Mouse (Mus musculus): ENCODE results near the gene Fbxo6. TPM values are rescaled to one million over a fixed set of nuclear protein-coding genes. Genes with fewer than 3 reads are reported as not detected.
"Not testable (repeated sequence)": the region's sequence is repeated elsewhere in the genome, so short reads cannot be mapped to it uniquely, and the experiment has no call there.

Fbxo6 gene
- polyA plus RNA-seq, 1 experiment from 2014 or later: 19.2 TPM

DNA sequence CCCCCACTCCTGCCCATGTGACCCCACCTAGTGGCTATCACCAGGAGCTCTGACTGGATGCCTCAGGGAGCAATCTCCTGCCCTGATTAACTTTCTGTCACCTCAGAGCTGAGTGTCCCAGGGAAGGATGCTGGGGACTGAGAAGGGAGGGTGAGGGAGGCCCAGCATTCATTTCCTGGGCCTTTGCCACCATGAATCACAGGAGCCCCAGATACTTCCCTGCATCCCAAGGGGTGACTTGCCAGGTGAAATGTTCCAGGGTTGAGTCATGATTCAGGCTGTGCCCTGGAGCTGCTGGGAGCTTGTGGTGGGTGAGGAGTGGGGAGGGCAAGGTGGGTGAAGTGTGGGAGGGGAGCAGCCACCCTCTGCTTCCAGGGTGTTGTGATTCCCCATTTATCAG is 25.8 kb upstream of the Fbxo6 start:
- H3K4me2 ChIP-seq (replicated peaks; ENCODE audit: low read depth, low read length): no peak overlapping the region
- H3K27ac ChIP-seq (ENCODE audit: low read depth, low read length): no peak overlapping the region
- H3K4me1 ChIP-seq (ENCODE audit: control insufficient read depth, insufficient read depth, low read length): 0 out of 2 replicates have a peak, but pooled peaks cover 5% of the 10 kb centered on the region
- H3K36me3 ChIP-seq (ENCODE audit: control insufficient read depth, insufficient read depth, low read length): no peaks in the 10 kb centered on the region
- peaks cover 37% of the 10 kb centered on the region for H3K27me3 ChIP-seq (ENCODE audit: control insufficient read depth, insufficient read depth, low read length)
- no peak for ATAC-seq (ENCODE audit: low FRiP score, low TSS enrichment)
- H3K9me3 ChIP-seq (ENCODE audit: control insufficient read depth, low read length): no peaks in the 10 kb centered on the region
- H3K9ac ChIP-seq (ENCODE audit: low read depth, low read length): no peak overlapping the region; the same call in 1 of the 2 replicates
- no peak overlapping the region for H3K4me3 ChIP-seq (ENCODE audit: low read length)

DNA sequence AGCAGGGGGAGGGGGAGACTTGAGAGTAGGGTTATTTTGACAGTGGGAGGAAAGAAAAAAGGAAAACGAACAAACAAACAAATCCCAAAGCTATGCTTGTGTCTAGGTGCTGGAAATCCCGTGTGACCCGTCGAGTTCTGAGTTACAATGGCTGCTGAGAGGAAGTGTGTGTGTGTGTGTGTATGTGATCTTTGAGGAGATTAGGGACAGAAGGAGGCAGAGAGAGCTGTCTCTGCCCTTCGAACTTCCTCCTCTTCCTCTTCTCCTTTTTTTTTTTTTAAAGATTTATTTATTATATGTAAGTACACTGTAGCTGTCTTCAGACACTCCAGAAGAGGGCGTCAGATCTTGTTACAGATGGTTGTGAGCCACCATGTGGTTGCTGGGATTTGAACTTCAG is 24.7 kb upstream of the Fbxo6 start:
- H3K9me3 ChIP-seq (ENCODE audit: control insufficient read depth, low read length); H3K27ac ChIP-seq (ENCODE audit: low read depth, low read length); H3K4me1 ChIP-seq (ENCODE audit: control insufficient read depth, insufficient read depth, low read length); H3K4me3 ChIP-seq (ENCODE audit: low read length); ATAC-seq (ENCODE audit: low FRiP score, low TSS enrichment); H3K36me3 ChIP-seq (ENCODE audit: control insufficient read depth, insufficient read depth, low read length); H3K9ac ChIP-seq (ENCODE audit: low read depth, low read length); H3K4me2 ChIP-seq (replicated peaks; ENCODE audit: low read depth, low read length): not testable (repeated sequence)
- H3K27me3 ChIP-seq (ENCODE audit: control insufficient read depth, insufficient read depth, low read length): peaks cover 47% of the 10 kb centered on the region
- WGBS: 56% methylated on average over 5 of the region's 6 CpGs

GRCm38 (mm10) chr4:148174495-148174862 is 22.5 kb upstream of the Fbxo6 start:
- Histone ChIP-seq H3K9me3 (ENCODE audit: control insufficient read depth, low read length) (no peaks in the 10 kb centered on the region), H3K4me1 (ENCODE audit: control insufficient read depth, insufficient read depth, low read length) (0 out of 2 replicates have a peak, but pooled peaks cover 5% of the 10 kb centered on the region), H3K4me2 (replicated peaks; ENCODE audit: low read depth, low read length) (no peak overlapping the region), H3K27ac (ENCODE audit: low read depth, low read length) (no peak overlapping the region), H3K9ac (ENCODE audit: low read depth, low read length) (no peak overlapping the region), H3K27me3 (ENCODE audit: control insufficient read depth, insufficient read depth, low read length) (peaks cover 60% of the 10 kb centered on the region), H3K4me3 (ENCODE audit: low read length) (no peak overlapping the region), H3K36me3 (ENCODE audit: control insufficient read depth, insufficient read depth, low read length) (no peaks in the 10 kb centered on the region)
- WGBS: 16% methylated on average over 12 of the region's 12 CpGs
- no peak for ATAC-seq (ENCODE audit: low FRiP score, low TSS enrichment)

- H3K4me1 ChIP-seq (ENCODE audit: control insufficient read depth, insufficient read depth, low read length): 0 out of 2 replicates have a peak, but pooled peaks cover 5% of the 10 kb centered on the region
- H3K36me3 ChIP-seq (ENCODE audit: control insufficient read depth, insufficient read depth, low read length): no peaks in the 10 kb centered on the region
- H3K4me2 ChIP-seq (replicated peaks; ENCODE audit: low read depth, low read length): no peak overlapping the region
- ATAC-seq (ENCODE audit: low FRiP score, low TSS enrichment): no peak
- no peak overlapping the region for H3K27ac ChIP-seq (ENCODE audit: low read depth, low read length)
- H3K27me3 ChIP-seq (ENCODE audit: control insufficient read depth, insufficient read depth, low read length): peaks cover 62% of the 10 kb centered on the region
- WGBS: 1% methylated on average over 30 of the region's 30 CpGs
- no peak overlapping the region for H3K9ac ChIP-seq (ENCODE audit: low read depth, low read length)
- H3K4me3 ChIP-seq (ENCODE audit: low read length): no peak overlapping the region; the same call in 1 of the 2 replicates
- no peaks in the 10 kb centered on the region for H3K9me3 ChIP-seq (ENCODE audit: control insufficient read depth, low read length)
Measured at GRCm38 (mm10) chr4:148173811-148174494, 22.0 kb upstream of the Fbxo6 start.

- H3K4me3 ChIP-seq (ENCODE audit: low read length): no peak overlapping the region
- H3K9me3 ChIP-seq (ENCODE audit: control insufficient read depth, low read length): no peaks in the 10 kb centered on the region
- WGBS: 55% methylated on average over 3 of the region's 3 CpGs
Measured at GRCm38 (mm10) chr4:148171261-148171660, 19.3 kb upstream of the Fbxo6 start.

GRCm38 (mm10) chr4:148170842-148171241 is 18.9 kb upstream of the Fbxo6 start:
- 3% methylated on average over 2 of the region's 2 CpGs for WGBS
- Histone ChIP-seq H3K9me3 (ENCODE audit: control insufficient read depth, low read length) (no peaks in the 10 kb centered on the region), H3K27ac (ENCODE audit: low read depth, low read length) (no peak overlapping the region), H3K9ac (ENCODE audit: low read depth, low read length) (no peak overlapping the region), H3K36me3 (ENCODE audit: control insufficient read depth, insufficient read depth, low read length) (no peaks in the 10 kb centered on the region), H3K4me1 (ENCODE audit: control insufficient read depth, insufficient read depth, low read length) (0 out of 2 replicates have a peak, but pooled peaks cover 5% of the 10 kb centered on the region), H3K4me3 (ENCODE audit: low read length) (no peak overlapping the region), H3K4me2 (replicated peaks; ENCODE audit: low read depth, low read length) (no peak overlapping the region), H3K27me3 (ENCODE audit: control insufficient read depth, insufficient read depth, low read length) (peaks cover 73% of the 10 kb centered on the region)
- no peak for ATAC-seq (ENCODE audit: low FRiP score, low TSS enrichment)

More at GRCm38 (mm10) chr4:148171261-148171660, 19.3 kb upstream of the Fbxo6 start:
- no peak overlapping the region for H3K9ac ChIP-seq (ENCODE audit: low read depth, low read length)
- H3K27me3 ChIP-seq (ENCODE audit: control insufficient read depth, insufficient read depth, low read length): peaks cover 69% of the 10 kb centered on the region
- H3K27ac ChIP-seq (ENCODE audit: low read depth, low read length): no peak overlapping the region
- 0 out of 2 replicates have a peak, but pooled peaks cover 5% of the 10 kb centered on the region for H3K4me1 ChIP-seq (ENCODE audit: control insufficient read depth, insufficient read depth, low read length)
- no peaks in the 10 kb centered on the region for H3K36me3 ChIP-seq (ENCODE audit: control insufficient read depth, insufficient read depth, low read length)
- no peak for ATAC-seq (ENCODE audit: low FRiP score, low TSS enrichment)
- no peak overlapping the region for H3K4me2 ChIP-seq (replicated peaks; ENCODE audit: low read depth, low read length)

- WGBS: 23% methylated on average over 15 of the region's 15 CpGs
- H3K27me3 ChIP-seq (ENCODE audit: control insufficient read depth, insufficient read depth, low read length): peaks cover 73% of the 10 kb centered on the region
- no peaks in the 10 kb centered on the region for H3K9me3 ChIP-seq (ENCODE audit: control insufficient read depth, low read length)
- ATAC-seq (ENCODE audit: low FRiP score, low TSS enrichment): no peak
- H3K36me3 ChIP-seq (ENCODE audit: control insufficient read depth, insufficient read depth, low read length): no peaks in the 10 kb centered on the region
- no peak overlapping the region for H3K9ac ChIP-seq (ENCODE audit: low read depth, low read length)
- H3K4me1 ChIP-seq (ENCODE audit: control insufficient read depth, insufficient read depth, low read length): 0 out of 2 replicates have a peak, but pooled peaks cover 5% of the 10 kb centered on the region
- H3K4me2 ChIP-seq (replicated peaks; ENCODE audit: low read depth, low read length): no peak overlapping the region
- H3K4me3 ChIP-seq (ENCODE audit: low read length): no peak overlapping the region
- H3K27ac ChIP-seq (ENCODE audit: low read depth, low read length): no peak overlapping the region
Measured at GRCm38 (mm10) chr4:148169586-148169985, 17.6 kb upstream of the Fbxo6 start.

DNA sequence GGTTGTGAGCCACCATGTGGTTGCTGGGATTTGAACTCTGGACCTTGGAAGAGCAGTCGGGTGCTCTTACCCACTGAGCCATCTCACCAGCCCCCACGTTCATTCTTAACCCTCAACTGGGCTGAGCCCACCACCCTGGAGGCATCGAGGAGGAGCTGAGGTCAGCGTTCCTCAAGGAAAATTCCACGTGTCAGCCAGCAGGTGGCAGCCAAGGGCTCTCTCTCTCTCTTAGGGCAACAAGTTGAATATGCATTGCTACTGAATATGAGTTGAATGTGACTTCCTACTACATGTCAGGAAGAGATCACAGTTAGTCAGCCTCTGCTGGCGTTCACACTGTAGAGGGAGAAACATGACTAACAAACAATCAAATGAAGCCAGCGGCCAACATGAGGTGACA is 16.3 kb upstream of the Fbxo6 start:
- no peak overlapping the region for H3K9ac ChIP-seq (ENCODE audit: low read depth, low read length)
- no peaks in the 10 kb centered on the region for H3K36me3 ChIP-seq (ENCODE audit: control insufficient read depth, insufficient read depth, low read length)
- H3K4me2 ChIP-seq (replicated peaks; ENCODE audit: low read depth, low read length): no peak overlapping the region
- no peak overlapping the region for H3K27ac ChIP-seq (ENCODE audit: low read depth, low read length)
- H3K4me3 ChIP-seq (ENCODE audit: low read length): no peak overlapping the region
- peaks cover 70% of the 10 kb centered on the region for H3K27me3 ChIP-seq (ENCODE audit: control insufficient read depth, insufficient read depth, low read length)
- no peaks in the 10 kb centered on the region; the same call in 1 of the 2 replicates for H3K4me1 ChIP-seq (ENCODE audit: control insufficient read depth, insufficient read depth, low read length)
- ATAC-seq (ENCODE audit: low FRiP score, low TSS enrichment): no peak
- 27% methylated on average over 7 of the region's 7 CpGs for WGBS
- no peaks in the 10 kb centered on the region for H3K9me3 ChIP-seq (ENCODE audit: control insufficient read depth, low read length)

DNA sequence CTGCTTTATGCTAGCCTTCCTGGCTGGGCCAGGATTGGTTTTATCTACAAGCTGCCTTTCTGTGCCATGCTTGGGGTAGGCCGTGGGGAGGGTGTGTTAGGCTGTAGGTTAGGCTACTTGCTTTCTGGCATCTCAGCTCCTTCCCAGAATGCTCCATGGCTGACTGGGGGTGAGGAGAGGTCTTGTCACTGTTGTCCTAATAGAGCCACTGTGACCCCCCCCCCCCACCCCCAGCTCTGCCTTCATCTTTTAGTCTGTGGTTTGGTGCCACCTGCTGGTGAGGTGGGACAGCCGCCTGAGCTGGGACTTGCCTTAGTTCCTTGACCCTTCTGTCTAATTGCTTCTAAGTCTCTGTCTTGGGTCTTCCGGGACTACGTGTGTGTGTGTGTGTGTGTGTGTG is 15.0 kb upstream of the Fbxo6 start:
- ATAC-seq (ENCODE audit: low FRiP score, low TSS enrichment): no peak
- 26% methylated on average over 4 of the region's 4 CpGs for WGBS
- Histone ChIP-seq H3K9ac (ENCODE audit: low read depth, low read length) (no peak overlapping the region), H3K27ac (ENCODE audit: low read depth, low read length) (no peak overlapping the region), H3K9me3 (ENCODE audit: control insufficient read depth, low read length) (no peaks in the 10 kb centered on the region), H3K4me1 (ENCODE audit: control insufficient read depth, insufficient read depth, low read length) (no peaks in the 10 kb centered on the region; the same call in 1 of the 2 replicates), H3K4me2 (replicated peaks; ENCODE audit: low read depth, low read length) (no peak overlapping the region), H3K4me3 (ENCODE audit: low read length) (0 out of 2 replicates have a peak overlapping the region, but pooled peaks have one; percentile 3), H3K36me3 (ENCODE audit: control insufficient read depth, insufficient read depth, low read length) (no peaks in the 10 kb centered on the region), H3K27me3 (ENCODE audit: control insufficient read depth, insufficient read depth, low read length) (peaks cover 68% of the 10 kb centered on the region)

Data from kidney, embryonic 14.5 days (tissue).